Mouse (Mus musculus): ENCODE results near the gene Fkbp5. TPM values are rescaled to one million over a fixed set of nuclear protein-coding genes. Genes with fewer than 3 reads are reported as not detected.

Gene Fkbp5
- polyA plus RNA-seq, 1 experiment from 2014 or later: 12.2 TPM

- Histone ChIP-seq H3K27ac (replicated peaks; ENCODE audit: low read depth, low read length) (no peak overlapping the region), H3K4me3 (ENCODE audit: low read depth, low read length) (no peak overlapping the region)
- WGBS: 90% methylated on average over 3 of the region's 3 CpGs
Measured at GRCm38 (mm10) chr17:28388534-28388933, 128.8 kb downstream of the Fkbp5 start.

GRCm38 (mm10) chr17:28386150-28386905 lies 131.0 kb downstream of the Fkbp5 start:
- Histone ChIP-seq H3K27ac (replicated peaks; ENCODE audit: low read depth, low read length) (no peak overlapping the region), H3K36me3 (ENCODE audit: control insufficient read depth, insufficient read depth, low read length) (no peaks in the 10 kb centered on the region), H3K4me3 (ENCODE audit: low read depth, low read length) (no peak overlapping the region), H3K9ac (ENCODE audit: low read length) (no peak overlapping the region), H3K27me3 (ENCODE audit: control insufficient read depth, insufficient read depth, low read length) (peaks cover 6% of the 10 kb centered on the region), H3K4me1 (ENCODE audit: control insufficient read depth, insufficient read depth, low read length) (0 out of 2 replicates have a peak, but pooled peaks cover 5% of the 10 kb centered on the region), H3K9me3 (ENCODE audit: control insufficient read depth, low read length) (no peaks in the 10 kb centered on the region), H3K4me2 (ENCODE audit: low read depth, severe bottlenecking) (peak overlapping the region; percentile 24)
- WGBS: 3% methylated on average over 23 of the region's 23 CpGs
- no peak for ATAC-seq (ENCODE audit: insufficient number of reproducible peaks, low FRiP score, low TSS enrichment, low read depth)
- peak; percentile 94 for DNase-seq (ENCODE audit: low spot score)

More at GRCm38 (mm10) chr17:28388534-28388933, 128.8 kb downstream of the Fkbp5 start:
- Histone ChIP-seq H3K9ac (ENCODE audit: low read length) (no peak overlapping the region), H3K4me2 (ENCODE audit: low read depth, severe bottlenecking) (no peak overlapping the region), H3K4me1 (ENCODE audit: control insufficient read depth, insufficient read depth, low read length) (peaks cover 13% of the 10 kb centered on the region), H3K27me3 (ENCODE audit: control insufficient read depth, insufficient read depth, low read length) (peaks cover 6% of the 10 kb centered on the region), H3K9me3 (ENCODE audit: control insufficient read depth, low read length) (no peaks in the 10 kb centered on the region), H3K36me3 (ENCODE audit: control insufficient read depth, insufficient read depth, low read length) (no peaks in the 10 kb centered on the region)
- ATAC-seq (ENCODE audit: insufficient number of reproducible peaks, low FRiP score, low TSS enrichment, low read depth) (no peak), DNase-seq (ENCODE audit: low spot score) (no peak)

- WGBS: 74% methylated on average over 4 of the region's 4 CpGs
- H3K27me3 ChIP-seq (ENCODE audit: control insufficient read depth, insufficient read depth, low read length): peaks cover 6% of the 10 kb centered on the region
Measured at GRCm38 (mm10) chr17:28384298-28384697, 133.0 kb downstream of the Fkbp5 start.

GRCm38 (mm10) chr17:28380255-28380654 lies 137.1 kb downstream of the Fkbp5 start:
- Histone ChIP-seq H3K36me3 (ENCODE audit: control insufficient read depth, insufficient read depth, low read length) (no peaks in the 10 kb centered on the region), H3K4me3 (ENCODE audit: low read depth, low read length) (no peak overlapping the region), H3K4me2 (ENCODE audit: low read depth, severe bottlenecking) (no peak overlapping the region), H3K9ac (ENCODE audit: low read length) (no peak overlapping the region), H3K4me1 (ENCODE audit: control insufficient read depth, insufficient read depth, low read length) (0 out of 2 replicates have a peak, but pooled peaks cover 2% of the 10 kb centered on the region), H3K27me3 (ENCODE audit: control insufficient read depth, insufficient read depth, low read length) (peaks cover 5% of the 10 kb centered on the region), H3K27ac (replicated peaks; ENCODE audit: low read depth, low read length) (no peak overlapping the region), H3K9me3 (ENCODE audit: control insufficient read depth, low read length) (no peaks in the 10 kb centered on the region)
- no peak for ATAC-seq (ENCODE audit: insufficient number of reproducible peaks, low FRiP score, low TSS enrichment, low read depth)
- no peak for DNase-seq (ENCODE audit: low spot score)
- WGBS: 3% methylated on average over 6 of the region's 6 CpGs

More at GRCm38 (mm10) chr17:28384298-28384697, 133.0 kb downstream of the Fkbp5 start:
- Histone ChIP-seq H3K9ac (ENCODE audit: low read length) (no peak overlapping the region), H3K36me3 (ENCODE audit: control insufficient read depth, insufficient read depth, low read length) (no peaks in the 10 kb centered on the region), H3K27ac (replicated peaks; ENCODE audit: low read depth, low read length) (no peak overlapping the region), H3K4me1 (ENCODE audit: control insufficient read depth, insufficient read depth, low read length) (0 out of 2 replicates have a peak, but pooled peaks cover 5% of the 10 kb centered on the region), H3K4me3 (ENCODE audit: low read depth, low read length) (no peak overlapping the region), H3K9me3 (ENCODE audit: control insufficient read depth, low read length) (no peaks in the 10 kb centered on the region), H3K4me2 (ENCODE audit: low read depth, severe bottlenecking) (no peak overlapping the region)
- ATAC-seq (ENCODE audit: insufficient number of reproducible peaks, low FRiP score, low TSS enrichment, low read depth) (no peak), DNase-seq (ENCODE audit: low spot score) (no peak)

- 9% methylated on average over 17 of the region's 17 CpGs for WGBS
- peaks cover 12% of the 10 kb centered on the region for H3K27me3 ChIP-seq (ENCODE audit: control insufficient read depth, insufficient read depth, low read length)
- ATAC-seq (ENCODE audit: insufficient number of reproducible peaks, low FRiP score, low TSS enrichment, low read depth): no peak
- H3K9ac ChIP-seq (ENCODE audit: low read length): no peak overlapping the region
- no peak overlapping the region for H3K4me2 ChIP-seq (ENCODE audit: low read depth, severe bottlenecking)
- H3K27ac ChIP-seq (replicated peaks; ENCODE audit: low read depth, low read length): no peak overlapping the region
- H3K4me1 ChIP-seq (ENCODE audit: control insufficient read depth, insufficient read depth, low read length): 0 out of 2 replicates have a peak, but pooled peaks cover 2% of the 10 kb centered on the region
- no peaks in the 10 kb centered on the region for H3K36me3 ChIP-seq (ENCODE audit: control insufficient read depth, insufficient read depth, low read length)
- no peaks in the 10 kb centered on the region for H3K9me3 ChIP-seq (ENCODE audit: control insufficient read depth, low read length)
- H3K4me3 ChIP-seq (ENCODE audit: low read depth, low read length): no peak overlapping the region
- DNase-seq (ENCODE audit: low spot score): no peak
Measured at GRCm38 (mm10) chr17:28375592-28376061, 141.7 kb downstream of the Fkbp5 start.

GRCm38 (mm10) chr17:28374494-28374893 lies 142.8 kb downstream of the Fkbp5 start:
- H3K4me2 ChIP-seq (ENCODE audit: low read depth, severe bottlenecking): no peak overlapping the region
- no peaks in the 10 kb centered on the region for H3K9me3 ChIP-seq (ENCODE audit: control insufficient read depth, low read length)
- 16% methylated on average over 16 of the region's 16 CpGs for WGBS
- no peak overlapping the region for H3K4me3 ChIP-seq (ENCODE audit: low read depth, low read length)
- H3K27me3 ChIP-seq (ENCODE audit: control insufficient read depth, insufficient read depth, low read length): peaks cover 12% of the 10 kb centered on the region
- H3K36me3 ChIP-seq (ENCODE audit: control insufficient read depth, insufficient read depth, low read length): no peaks in the 10 kb centered on the region
- no peak overlapping the region for H3K9ac ChIP-seq (ENCODE audit: low read length)
- 0 out of 2 replicates have a peak, but pooled peaks cover 2% of the 10 kb centered on the region for H3K4me1 ChIP-seq (ENCODE audit: control insufficient read depth, insufficient read depth, low read length)
- DNase-seq (ENCODE audit: low spot score) (no peak), ATAC-seq (ENCODE audit: insufficient number of reproducible peaks, low FRiP score, low TSS enrichment, low read depth) (no peak)
- H3K27ac ChIP-seq (replicated peaks; ENCODE audit: low read depth, low read length): no peak overlapping the region

GRCm38 (mm10) chr17:28373821-28374220 lies 143.5 kb downstream of the Fkbp5 start:
- Histone ChIP-seq H3K4me3 (ENCODE audit: low read depth, low read length) (no peak overlapping the region), H3K4me2 (ENCODE audit: low read depth, severe bottlenecking) (no peak overlapping the region), H3K9ac (ENCODE audit: low read length) (no peak overlapping the region), H3K27ac (replicated peaks; ENCODE audit: low read depth, low read length) (no peak overlapping the region), H3K4me1 (ENCODE audit: control insufficient read depth, insufficient read depth, low read length) (0 out of 2 replicates have a peak, but pooled peaks cover 2% of the 10 kb centered on the region), H3K36me3 (ENCODE audit: control insufficient read depth, insufficient read depth, low read length) (no peaks in the 10 kb centered on the region), H3K27me3 (ENCODE audit: control insufficient read depth, insufficient read depth, low read length) (peaks cover 12% of the 10 kb centered on the region), H3K9me3 (ENCODE audit: control insufficient read depth, low read length) (no peaks in the 10 kb centered on the region)
- DNase-seq (ENCODE audit: low spot score): peak; percentile 77
- WGBS: 15% methylated on average over 10 of the region's 10 CpGs
- no peak for ATAC-seq (ENCODE audit: insufficient number of reproducible peaks, low FRiP score, low TSS enrichment, low read depth)

- Histone ChIP-seq H3K27ac (replicated peaks; ENCODE audit: low read depth, low read length) (no peak overlapping the region), H3K36me3 (ENCODE audit: control insufficient read depth, insufficient read depth, low read length) (no peaks in the 10 kb centered on the region), H3K9ac (ENCODE audit: low read length) (no peak overlapping the region), H3K4me2 (ENCODE audit: low read depth, severe bottlenecking) (no peak overlapping the region), H3K9me3 (ENCODE audit: control insufficient read depth, low read length) (no peaks in the 10 kb centered on the region), H3K4me3 (ENCODE audit: low read depth, low read length) (no peak overlapping the region), H3K4me1 (ENCODE audit: control insufficient read depth, insufficient read depth, low read length) (0 out of 2 replicates have a peak, but pooled peaks cover 2% of the 10 kb centered on the region), H3K27me3 (ENCODE audit: control insufficient read depth, insufficient read depth, low read length) (peaks cover 12% of the 10 kb centered on the region)
- DNase-seq (ENCODE audit: low spot score) (no peak), ATAC-seq (ENCODE audit: insufficient number of reproducible peaks, low FRiP score, low TSS enrichment, low read depth) (no peak)
- WGBS: 45% methylated on average over 1 of the region's 1 CpGs
Measured at GRCm38 (mm10) chr17:28371941-28372340, 145.4 kb downstream of the Fkbp5 start.

Measured in limb, embryonic 11.5 days (tissue).